Mouse (Mus musculus): ENCODE measurements around the gene Pwwp2b.

GRCm38 (mm10) chr7:139200108-139200507, 48.2 kb upstream of the Pwwp2b start:
- TF ChIP-seq POLR2A (IDR thresholded peaks at IDR 0.05; ENCODE audit: borderline replicate concordance, control insufficient read depth, low read depth, low read length) (no peak), CTCF (IDR thresholded peaks at IDR 0.05; ENCODE audit: control insufficient read depth, insufficient read depth, low read length) (peak; percentile 33; the same call in 1 of the 2 replicates)

Data from bone marrow, adult 2 months (tissue).